10 mouse cellular contexts compared by ENCODE assay signal in genomic region chr10:75318206-75318605, GRCm38 (mm10). TPM values are rescaled to one million over a fixed set of nuclear protein-coding genes. Genes with fewer than 3 reads are reported as not detected.
DNase-seq lines count a peak whose midpoint lies in the region; ATAC-seq lines count a peak whose summit lies in the region.
"Had no signal": no experiment of that assay in that cellular context is flagged by ENCODE, and none has a peak within 500 bp of the region (broad histone marks: within the 10 kb centered on the region; RNA-seq: fewer than 3 reads in every experiment).

No protein-coding gene starts in this region.

- H3K9ac ChIP-seq in kidney, embryonic 16.5 days (replicated peaks; ENCODE audit: low read length) = peak overlapping the region; percentile 72; the same call in 1 of the 2 replicates
- no peak overlapping the region for H3K9ac ChIP-seq in embryonic facial prominence, embryonic 13.5 days
- no peak overlapping the region for H3K9ac ChIP-seq in intestine, embryonic 14.5 days (ENCODE audit: low read length)
- no peak overlapping the region for H3K9ac ChIP-seq in midbrain, embryonic 16.5 days (ENCODE audit: low read depth, low read length)

- peak overlapping the region; percentile 60 for H3K4me3 ChIP-seq in kidney, embryonic 16.5 days (ENCODE audit: low read length)
- H3K4me3 ChIP-seq in embryonic facial prominence, embryonic 13.5 days = no peak overlapping the region
- peak overlapping the region; percentile 47; the same call in 1 of the 2 replicates for H3K4me3 ChIP-seq in intestine, embryonic 14.5 days (ENCODE audit: low read depth, low read length)
- peak overlapping the region; percentile 8; the same call in 1 of the 2 replicates for H3K4me3 ChIP-seq in midbrain, embryonic 16.5 days (ENCODE audit: low read depth, low read length)

- 81% methylated on average over 6 of the region's 6 CpGs for WGBS in kidney, embryonic 16.5 days
- WGBS in embryonic facial prominence, embryonic 13.5 days = 83% methylated on average over 6 of the region's 6 CpGs
- WGBS in intestine, embryonic 14.5 days = 78% methylated on average over 6 of the region's 6 CpGs
- 85% methylated on average over 6 of the region's 6 CpGs for WGBS in midbrain, embryonic 16.5 days

- H3K9me3 ChIP-seq in kidney, embryonic 16.5 days (ENCODE audit: low read length) = no peaks in the 10 kb centered on the region
- no peaks in the 10 kb centered on the region for H3K9me3 ChIP-seq in embryonic facial prominence, embryonic 13.5 days
- no peaks in the 10 kb centered on the region for H3K9me3 ChIP-seq in intestine, embryonic 14.5 days (ENCODE audit: control insufficient read depth, low read length)
- H3K9me3 ChIP-seq in midbrain, embryonic 16.5 days (replicated peaks; ENCODE audit: control insufficient read depth, low read length, poor library complexity, severe bottlenecking) = no peaks in the 10 kb centered on the region

- H3K4me1 ChIP-seq in kidney, embryonic 16.5 days (ENCODE audit: insufficient read depth, low read length) = peaks cover 34% of the 10 kb centered on the region
- H3K4me1 ChIP-seq in embryonic facial prominence, embryonic 13.5 days = peaks cover 12% of the 10 kb centered on the region
- peaks cover 9% of the 10 kb centered on the region for H3K4me1 ChIP-seq in intestine, embryonic 14.5 days (replicated peaks; ENCODE audit: control insufficient read depth, insufficient read depth, low read length)
- peaks cover 6% of the 10 kb centered on the region for H3K4me1 ChIP-seq in midbrain, embryonic 16.5 days (ENCODE audit: control insufficient read depth, insufficient read depth, low read length)

- no peak for DNase-seq in kidney, postnatal 4 days
- no peak for DNase-seq in intestine, embryonic 14.5 days (ENCODE audit: low spot score)
- no peak for DNase-seq in cerebellum, adult 18-20 months
- no peak for DNase-seq in cerebellum, adult 9-11 months
- no peak for DNase-seq in cerebellum, postnatal 14 days
- DNase-seq: cerebellum, adult 11-12 months had no signal

- H3K27me3 ChIP-seq in kidney, embryonic 16.5 days (ENCODE audit: insufficient read depth, low read length) = peaks cover 14% of the 10 kb centered on the region
- H3K27me3 ChIP-seq in embryonic facial prominence, embryonic 13.5 days = peaks cover 46% of the 10 kb centered on the region
- peaks cover 21% of the 10 kb centered on the region for H3K27me3 ChIP-seq in intestine, embryonic 14.5 days (replicated peaks; ENCODE audit: control insufficient read depth, insufficient read depth, low read length)
- H3K27me3 ChIP-seq in midbrain, embryonic 16.5 days (ENCODE audit: control insufficient read depth, insufficient read depth, low read depth, low read length) = peaks cover 19% of the 10 kb centered on the region

- no peak overlapping the region for H3K27ac ChIP-seq in kidney, embryonic 16.5 days (ENCODE audit: low read length)
- no peak overlapping the region for H3K27ac ChIP-seq in embryonic facial prominence, embryonic 13.5 days
- H3K27ac ChIP-seq in intestine, embryonic 14.5 days (ENCODE audit: low read depth) = no peak overlapping the region
- no peak overlapping the region for H3K27ac ChIP-seq in midbrain, embryonic 16.5 days (ENCODE audit: low read length)
- H3K27ac ChIP-seq: macrophage had no signal

- ATAC-seq in kidney, embryonic 16.5 days (ENCODE audit: low FRiP score, low TSS enrichment) = no peak
- ATAC-seq in embryonic facial prominence, embryonic 13.5 days (ENCODE audit: insufficient number of reproducible peaks, insufficient read depth, low FRiP score, low TSS enrichment, low read depth) = no peak
- ATAC-seq in intestine, embryonic 14.5 days (replicated peaks; ENCODE audit: low FRiP score, low TSS enrichment, low read depth) = no peak
- ATAC-seq in midbrain, embryonic 16.5 days = no peak

- peak overlapping the region; percentile 75 for H3K4me2 ChIP-seq in kidney, embryonic 16.5 days (replicated peaks; ENCODE audit: low read depth, low read length)
- H3K4me2 ChIP-seq in embryonic facial prominence, embryonic 13.5 days = peak overlapping the region; percentile 76; the same call in 1 of the 2 replicates
- no peak overlapping the region for H3K4me2 ChIP-seq in intestine, embryonic 14.5 days (ENCODE audit: low read length)
- H3K4me2 ChIP-seq in midbrain, embryonic 16.5 days (ENCODE audit: low read length) = peak overlapping the region; percentile 54; the same call in 1 of the 2 replicates

- H3K36me3 ChIP-seq in kidney, embryonic 16.5 days (ENCODE audit: insufficient read depth, low read length) = no peaks in the 10 kb centered on the region
- H3K36me3 ChIP-seq in embryonic facial prominence, embryonic 13.5 days = peaks cover 2% of the 10 kb centered on the region; the same call in 1 of the 2 replicates
- no peaks in the 10 kb centered on the region for H3K36me3 ChIP-seq in intestine, embryonic 14.5 days (ENCODE audit: control insufficient read depth, insufficient read depth, low read length)
- no peaks in the 10 kb centered on the region for H3K36me3 ChIP-seq in midbrain, embryonic 16.5 days (ENCODE audit: control insufficient read depth, insufficient read depth, low read length)

RNA-seq across cellular contexts. Expression of gene Adora2a, which starts 1.5 kb away (rescaled TPM):
- polyA plus RNA-seq in kidney, embryonic 16.5 days (2015; fragmentation: Nextera tagmentation; extraction: Ambion mirVana) = 6.4 and 6.5 TPM in 2 replicates
- polyA plus RNA-seq in embryonic facial prominence, embryonic 13.5 days (2015; fragmentation: Nextera tagmentation; extraction: Ambion mirVana) = 2.4 TPM in 2 replicates
- 3.0 and 4.0 TPM in 2 replicates for polyA plus RNA-seq in intestine, embryonic 14.5 days (2014; fragmentation: Nextera tagmentation; extraction: Ambion mirVana)
- 3.7 and 3.8 TPM in 2 replicates for polyA plus RNA-seq in midbrain, embryonic 16.5 days (2015; fragmentation: Nextera tagmentation; extraction: Ambion mirVana)
